Mouse (Mus musculus) brown adipose tissue, adult 24 weeks (tissue): ENCODE results near the gene Magi1. TPM values are rescaled to one million over a fixed set of nuclear protein-coding genes. Genes with fewer than 3 reads are reported as not detected.
"Not testable (repeated sequence)": the region's sequence is repeated elsewhere in the genome, so short reads cannot be mapped to it uniquely, and the experiment has no call there.

Experiments used
- H3K27ac ChIP-seq: fragments of 200-500 bp; replicated peaks from 2 replicates; pipeline ENCODE4 v1.5.1; 2012; ENCODE audit warnings: low read depth, mild to moderate bottlenecking, low read length
- H3K4me1 ChIP-seq: fragments of 200-500 bp; 2 replicates; pipeline ENCODE4 v1.6.1; 2012; ENCODE audit warnings: low read length, mixed read lengths; ENCODE audit not compliant: control insufficient read depth, insufficient read depth, insufficient read length
- H3K4me3 ChIP-seq: fragments of 200-500 bp; 2 replicates; pipeline ENCODE4 v1.5.1; 2012; ENCODE audit warnings: low read depth, mild to moderate bottlenecking, low read length, moderate library complexity; ENCODE audit not compliant: insufficient read depth
- polyA plus RNA-seq: library from polyadenylated mRNA; stranded (reverse); fragments of >200 nt; gene quantifications from 2 replicates; pipeline ENCODE4 v1.2.4, GENCODE M21; 2012; ENCODE audit not compliant: missing spikeins, insufficient read depth, insufficient read length

The Magi1 gene
- polyA plus RNA-seq, 1 experiment: 4.5 TPM

GRCm38 (mm10) chr6:94020566-94020965, 263.2 kb downstream of the Magi1 start:
- Histone ChIP-seq H3K4me3 (no peak overlapping the region), H3K27ac (no peak overlapping the region), H3K4me1 (no peaks in the 10 kb centered on the region)

- Histone ChIP-seq H3K27ac (no peak overlapping the region), H3K4me1 (no peaks in the 10 kb centered on the region), H3K4me3 (no peak overlapping the region)
Measured at GRCm38 (mm10) chr6:94019935-94020334, 263.8 kb downstream of the Magi1 start.

- H3K27ac ChIP-seq: no peak overlapping the region
- H3K4me3 ChIP-seq: no peak overlapping the region
- H3K4me1 ChIP-seq: peaks cover 3% of the 10 kb centered on the region; the same call in 1 of the 2 replicates
Measured at GRCm38 (mm10) chr6:94013761-94014160, 270.0 kb downstream of the Magi1 start.

- H3K4me1 ChIP-seq: peaks cover 3% of the 10 kb centered on the region; the same call in 1 of the 2 replicates
- no peak overlapping the region for H3K27ac ChIP-seq
Measured at GRCm38 (mm10) chr6:94011947-94012346, 271.8 kb downstream of the Magi1 start.

GRCm38 (mm10) chr6:94011521-94011920, 272.2 kb downstream of the Magi1 start:
- Histone ChIP-seq H3K27ac (no peak overlapping the region), H3K4me1 (peaks cover 3% of the 10 kb centered on the region; the same call in 1 of the 2 replicates), H3K4me3 (no peak overlapping the region)

More at GRCm38 (mm10) chr6:94011947-94012346, 271.8 kb downstream of the Magi1 start:
- H3K4me3 ChIP-seq: no peak overlapping the region

GRCm38 (mm10) chr6:94008577-94008976, 275.1 kb downstream of the Magi1 start:
- H3K4me3 ChIP-seq: no peak overlapping the region
- peaks cover 3% of the 10 kb centered on the region; the same call in 1 of the 2 replicates for H3K4me1 ChIP-seq
- no peak overlapping the region for H3K27ac ChIP-seq

- H3K27ac ChIP-seq, H3K4me3 ChIP-seq, H3K4me1 ChIP-seq: not testable (repeated sequence)
Measured at GRCm38 (mm10) chr6:94003586-94003985, 280.1 kb downstream of the Magi1 start.

GRCm38 (mm10) chr6:93996841-93997485, 286.8 kb downstream of the Magi1 start:
- no peak overlapping the region for H3K4me3 ChIP-seq
- H3K27ac ChIP-seq: no peak overlapping the region
- 0 out of 2 replicates have a peak, but pooled peaks cover 3% of the 10 kb centered on the region for H3K4me1 ChIP-seq

GRCm38 (mm10) chr6:93987561-93987960, 296.2 kb downstream of the Magi1 start:
- Histone ChIP-seq H3K4me3 (no peak overlapping the region), H3K27ac (no peak overlapping the region), H3K4me1 (peaks cover 3% of the 10 kb centered on the region; the same call in 1 of the 2 replicates)

- Histone ChIP-seq H3K4me1 (peaks cover 8% of the 10 kb centered on the region), H3K4me3 (no peak overlapping the region), H3K27ac (no peak overlapping the region)
Measured at GRCm38 (mm10) chr6:93985111-93985510, 298.6 kb downstream of the Magi1 start.

GRCm38 (mm10) chr6:93983551-93983950, 300.2 kb downstream of the Magi1 start:
- Histone ChIP-seq H3K27ac (no peak overlapping the region), H3K4me3 (no peak overlapping the region), H3K4me1 (peaks cover 5% of the 10 kb centered on the region; the same call in 1 of the 2 replicates)

GRCm38 (mm10) chr6:93981211-93981610, 302.5 kb downstream of the Magi1 start:
- Histone ChIP-seq H3K4me1 (peaks cover 5% of the 10 kb centered on the region; the same call in 1 of the 2 replicates), H3K27ac (no peak overlapping the region), H3K4me3 (no peak overlapping the region)

- no peak overlapping the region for H3K4me3 ChIP-seq
- H3K27ac ChIP-seq: no peak overlapping the region
- H3K4me1 ChIP-seq: peaks cover 5% of the 10 kb centered on the region; the same call in 1 of the 2 replicates
Measured at GRCm38 (mm10) chr6:93979241-93979640, 304.5 kb downstream of the Magi1 start.

GRCm38 (mm10) chr6:93968721-93969120, 315.0 kb downstream of the Magi1 start:
- Histone ChIP-seq H3K27ac (no peak overlapping the region), H3K4me3 (no peak overlapping the region), H3K4me1 (no peaks in the 10 kb centered on the region)

- no peak overlapping the region for H3K4me3 ChIP-seq
- H3K4me1 ChIP-seq: peaks cover 5% of the 10 kb centered on the region; the same call in 1 of the 2 replicates
- no peak overlapping the region for H3K27ac ChIP-seq
Measured at GRCm38 (mm10) chr6:93962757-93963336, 320.9 kb downstream of the Magi1 start.

GRCm38 (mm10) chr6:93961782-93962181, 321.9 kb downstream of the Magi1 start:
- Histone ChIP-seq H3K4me3 (no peak overlapping the region), H3K4me1 (peaks cover 5% of the 10 kb centered on the region; the same call in 1 of the 2 replicates), H3K27ac (no peak overlapping the region)
